Mouse (Mus musculus) kidney, adult 8-10 months (tissue): ENCODE results near the gene Hdgfl3.

Experiments used
- DNase-seq, 2 experiments: peaks; one replicate each; pipeline ENCODE4 v3.0.0; 2022

Gene Hdgfl3

DNA sequence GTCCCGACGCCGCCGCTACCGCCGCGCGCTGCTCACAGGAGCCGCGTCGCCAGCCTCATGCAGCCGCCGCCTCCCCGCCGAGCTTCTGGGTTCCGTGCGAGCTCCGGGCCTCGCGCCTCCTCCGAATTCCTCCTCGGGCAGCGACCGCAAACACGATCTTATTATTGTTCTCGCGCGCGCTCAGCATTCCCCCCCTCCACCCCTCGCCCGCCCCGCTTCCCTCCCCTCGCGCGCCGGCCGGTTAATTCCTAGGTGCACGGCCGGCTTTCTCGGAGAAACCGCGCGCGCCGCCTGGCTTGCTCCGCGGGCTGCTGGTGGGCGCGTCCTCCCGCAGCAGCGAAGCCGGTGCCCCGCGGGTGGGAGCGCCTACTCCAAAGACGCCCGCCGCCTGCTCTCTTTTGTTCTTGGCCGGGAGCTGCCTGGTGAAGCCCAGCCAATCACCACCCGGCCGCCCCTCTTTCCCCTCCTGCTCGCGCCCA, at the start of gene Hdgfl3:
Hdgfl3 (minus strand) TSS at position 207 of the 479 bp plus-strand sequence.
- DNase-seq = peak; percentile 69 to 70

DNA sequence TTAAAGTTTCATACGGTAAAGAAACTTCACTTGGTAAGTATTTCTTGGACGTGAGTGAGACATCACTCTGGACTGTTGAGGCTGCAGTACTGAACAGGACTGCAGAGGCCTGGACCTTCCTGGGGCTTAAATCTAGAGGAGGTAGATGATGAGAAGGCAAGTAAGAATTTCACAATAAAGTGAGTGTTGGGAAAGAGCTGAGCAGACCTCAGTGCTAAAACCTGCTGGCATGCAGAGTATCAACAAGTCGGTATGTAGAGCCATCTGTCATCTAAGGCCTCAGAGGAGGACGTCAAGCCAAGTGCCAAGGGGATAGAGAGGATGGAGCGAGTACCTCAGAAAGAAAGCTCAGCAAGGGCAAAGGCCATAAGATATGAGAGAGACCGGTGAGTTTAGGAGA, 49.4 kb upstream of the Hdgfl3 start:
- DNase-seq = no peak

DNA sequence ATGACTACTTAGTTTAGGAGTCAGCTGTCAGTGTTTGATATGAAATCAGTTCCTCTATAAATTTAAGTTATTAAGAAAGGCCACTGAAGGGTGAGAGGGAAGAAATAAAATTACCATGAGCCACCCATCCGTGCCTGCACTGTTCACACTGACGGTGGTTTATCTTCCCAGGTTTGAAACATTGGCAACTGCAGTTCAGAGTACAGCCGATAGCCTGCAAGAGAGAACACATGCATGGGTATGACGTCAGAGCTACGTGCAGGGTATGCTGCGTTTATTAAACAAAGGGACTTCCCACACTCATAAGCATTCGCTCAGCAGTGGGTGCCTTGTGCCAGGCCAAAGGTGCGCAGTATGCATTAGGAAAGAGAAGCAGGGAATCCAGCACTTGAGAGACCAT, 44.0 kb upstream of the Hdgfl3 start:
- DNase-seq = no peak

DNA sequence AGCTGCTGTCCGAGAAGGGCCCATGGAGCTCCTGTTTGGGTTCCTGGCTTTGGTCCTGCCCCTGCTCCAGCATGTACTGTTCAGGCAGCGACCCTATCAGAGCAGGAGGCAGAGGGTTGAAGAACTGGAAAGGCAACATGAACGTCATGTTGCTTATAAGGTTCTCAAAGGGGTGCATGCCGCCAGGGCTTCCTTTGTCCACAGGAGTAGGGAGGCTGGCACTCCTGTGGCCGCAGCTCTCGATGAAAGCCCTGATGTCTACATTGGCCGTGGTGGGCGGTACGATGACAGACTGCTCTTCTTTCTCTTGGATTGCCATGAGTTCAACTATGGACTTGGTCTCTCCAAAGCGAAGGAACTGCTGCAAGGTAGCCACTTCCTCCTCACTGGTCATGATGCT, 40.3 kb upstream of the Hdgfl3 start:
- DNase-seq = no peak

DNA sequence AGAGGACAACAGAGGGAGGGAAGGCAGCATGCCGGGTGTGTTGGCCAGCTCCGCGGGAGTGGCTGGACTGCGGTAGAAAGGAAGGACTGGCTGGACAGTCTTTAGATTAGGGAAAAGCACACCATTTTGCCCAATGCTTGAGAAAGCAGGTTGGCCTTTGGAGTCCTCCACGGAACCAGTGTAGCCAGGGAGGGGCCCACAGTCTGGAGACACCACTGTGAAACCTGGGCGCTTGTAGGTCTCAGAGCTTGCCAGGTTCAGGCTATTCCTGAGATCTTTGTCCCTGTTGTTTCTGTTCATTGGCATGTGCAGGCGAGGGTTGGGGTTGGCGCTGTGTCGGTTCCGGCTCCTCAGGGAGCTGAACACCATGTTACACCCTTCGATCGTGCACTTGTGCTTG, 39.7 kb upstream of the Hdgfl3 start:
- no peak for DNase-seq

DNA sequence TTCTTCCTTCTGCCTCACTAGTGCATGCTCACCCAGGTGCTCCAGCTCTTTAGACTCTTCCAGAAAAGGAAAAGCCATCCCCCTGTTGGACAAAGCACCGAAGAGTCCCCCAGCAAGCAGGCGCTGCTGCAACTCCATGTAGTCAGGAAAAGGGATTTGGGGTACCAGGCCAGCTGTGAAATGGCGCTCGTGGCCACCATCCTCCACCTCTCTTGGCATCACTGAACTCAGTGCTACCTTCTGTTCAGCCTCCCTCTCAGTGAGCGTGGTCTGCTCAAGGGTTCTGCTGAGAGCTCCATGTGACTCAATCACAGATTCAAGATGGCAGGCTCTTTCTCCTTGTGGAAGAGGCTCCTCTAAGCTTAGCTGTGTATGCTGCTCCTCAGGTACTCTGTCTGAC, 39.1 kb upstream of the Hdgfl3 start:
- DNase-seq = no peak

DNA sequence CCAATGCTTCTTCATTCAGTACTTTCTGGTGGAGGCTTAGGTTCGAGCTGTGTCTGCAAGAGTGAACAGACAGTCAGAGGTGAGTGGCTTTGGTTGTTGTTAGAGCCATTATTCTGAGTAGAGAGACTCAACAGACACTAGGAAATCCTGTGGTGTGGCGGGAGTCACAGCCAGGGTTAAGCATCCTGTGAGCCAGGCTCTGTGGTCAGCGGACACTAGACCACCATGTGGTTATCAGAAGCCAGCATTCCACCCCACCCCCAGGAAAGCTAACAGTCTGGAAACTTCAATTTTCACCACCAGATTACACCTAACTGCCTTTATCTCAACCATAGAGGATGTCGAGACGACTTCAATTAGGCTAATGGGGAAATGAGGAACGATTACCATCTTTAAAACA, 34.7 kb upstream of the Hdgfl3 start:
- no peak for DNase-seq

DNA sequence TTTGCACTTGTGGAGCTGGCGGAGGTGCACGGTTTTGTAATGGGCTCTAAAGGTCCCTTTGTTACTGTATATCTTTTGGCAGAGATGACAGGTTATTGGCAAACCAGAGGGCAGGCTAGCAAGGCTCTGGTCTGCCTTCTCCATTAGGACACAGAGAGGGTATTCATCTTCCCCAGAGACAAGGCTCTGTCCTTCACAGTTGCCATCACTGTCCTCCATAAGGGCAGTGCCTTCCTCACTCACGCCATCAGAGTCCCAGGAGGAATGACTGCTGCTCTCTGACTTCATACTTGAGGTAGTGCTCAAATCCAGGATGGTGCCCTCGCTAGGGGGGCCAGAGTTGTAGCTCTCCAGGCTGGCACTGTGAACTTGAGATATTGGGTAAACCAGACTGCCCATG, 34.2 kb upstream of the Hdgfl3 start:
- no peak for DNase-seq

DNA sequence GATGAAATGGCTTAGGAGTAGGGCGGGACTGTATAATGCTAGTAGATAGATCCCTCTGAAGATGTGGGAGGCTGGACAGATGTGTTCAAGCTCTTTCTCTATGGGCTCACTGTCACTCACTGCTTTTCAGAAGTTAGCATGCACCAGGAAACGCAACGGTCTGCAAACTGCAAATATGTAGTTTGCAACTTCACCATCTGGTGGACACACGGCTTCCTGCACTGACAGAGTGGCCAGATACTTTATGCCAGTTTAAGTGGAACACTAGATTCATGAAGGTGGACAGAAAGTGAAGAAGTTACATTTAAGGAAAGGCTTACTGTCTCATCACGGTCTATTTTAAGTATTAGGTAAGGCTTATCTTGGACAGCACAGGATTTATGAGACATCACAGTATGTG, 31.9 kb upstream of the Hdgfl3 start:
- no peak for DNase-seq

DNA sequence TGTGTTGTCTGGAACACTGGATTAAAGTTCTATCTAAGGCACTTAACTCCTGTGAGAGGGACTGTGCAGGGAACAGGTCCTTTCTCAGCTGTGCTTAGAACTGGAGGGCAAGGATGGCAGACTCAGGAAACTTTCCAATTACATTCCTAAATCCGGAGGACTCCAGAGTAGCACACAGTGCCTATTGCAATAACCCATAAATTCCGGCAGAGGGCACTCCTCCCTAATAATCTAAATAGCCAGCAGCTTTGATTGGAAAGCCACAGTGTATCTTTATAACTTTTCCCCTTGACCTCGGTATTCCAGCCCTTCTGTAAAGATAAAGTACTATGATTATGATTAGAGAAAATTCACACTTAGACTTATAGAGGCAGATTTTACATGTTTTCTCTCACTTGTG, 25.4 kb upstream of the Hdgfl3 start:
- peak; percentile 8 to 12 for DNase-seq

DNA sequence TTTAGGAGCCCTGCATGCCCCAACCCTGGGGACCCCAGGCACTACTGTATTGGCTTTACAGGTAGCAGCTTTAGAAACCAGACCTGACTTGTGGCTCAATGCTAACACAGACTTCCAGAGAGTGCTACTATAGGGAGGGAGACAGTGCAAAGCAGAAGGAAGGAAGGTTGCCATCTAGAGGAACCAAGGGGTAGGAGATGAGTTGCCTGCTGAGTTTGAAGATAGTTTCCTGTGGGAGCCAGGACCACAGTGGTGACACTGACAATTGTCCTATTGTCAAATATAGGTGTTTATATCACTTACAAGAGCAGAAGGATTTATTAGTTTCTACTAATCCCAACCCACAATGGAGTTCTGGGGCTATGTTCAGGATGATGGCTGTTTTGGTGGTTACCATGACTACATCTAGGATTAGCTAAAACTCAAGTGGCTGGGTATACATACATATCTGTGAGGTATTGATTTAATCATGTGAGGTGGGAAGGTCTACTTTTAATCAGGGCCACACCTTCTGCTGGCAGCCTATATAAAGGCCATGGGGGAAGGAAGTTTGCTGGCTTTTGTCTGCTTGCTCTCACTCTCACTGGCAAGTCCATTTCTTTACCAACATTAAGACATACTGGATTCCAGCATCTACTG, 20.1 kb upstream of the Hdgfl3 start:
- DNase-seq = peak; percentile 20 to 24

DNA sequence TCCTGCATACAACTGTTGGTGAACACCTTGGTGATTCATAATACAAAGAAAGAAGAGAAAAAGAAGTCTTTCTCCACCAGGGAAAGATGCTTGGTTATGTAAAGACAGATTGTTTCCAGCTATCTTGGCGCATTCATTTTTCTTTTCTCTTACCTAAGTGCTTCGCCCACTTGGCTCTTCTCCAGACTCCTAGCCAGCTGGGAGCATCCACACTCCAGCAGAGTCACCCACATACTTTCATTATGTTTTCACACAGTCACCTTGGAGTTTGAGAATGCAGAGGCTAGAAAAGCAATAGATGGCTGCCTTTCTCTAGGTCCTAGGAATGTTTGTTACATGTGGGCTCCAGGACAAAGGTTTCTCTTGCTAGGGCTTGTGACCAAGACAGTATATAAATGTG, 16.2 kb upstream of the Hdgfl3 start:
- no peak for DNase-seq

DNA sequence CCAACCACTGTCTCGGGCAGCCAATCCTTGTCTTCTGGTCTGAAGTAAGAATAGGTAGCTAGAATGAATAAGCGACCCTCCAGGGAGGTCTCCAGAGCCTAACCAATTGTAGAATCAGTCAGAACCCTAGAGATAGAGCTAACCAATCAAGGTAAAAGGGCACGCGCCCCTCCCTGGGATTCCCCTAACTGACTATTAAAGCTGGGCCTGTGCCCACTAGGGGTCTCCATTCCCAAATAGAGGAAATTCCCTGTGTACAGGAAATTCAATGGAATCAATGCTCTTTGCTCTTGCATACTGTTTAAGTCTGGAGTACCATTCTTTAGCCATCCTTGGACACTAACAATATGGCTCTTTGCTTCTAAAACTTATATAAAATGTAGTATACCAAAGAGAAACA, 11.1 kb upstream of the Hdgfl3 start:
- no peak for DNase-seq

DNA sequence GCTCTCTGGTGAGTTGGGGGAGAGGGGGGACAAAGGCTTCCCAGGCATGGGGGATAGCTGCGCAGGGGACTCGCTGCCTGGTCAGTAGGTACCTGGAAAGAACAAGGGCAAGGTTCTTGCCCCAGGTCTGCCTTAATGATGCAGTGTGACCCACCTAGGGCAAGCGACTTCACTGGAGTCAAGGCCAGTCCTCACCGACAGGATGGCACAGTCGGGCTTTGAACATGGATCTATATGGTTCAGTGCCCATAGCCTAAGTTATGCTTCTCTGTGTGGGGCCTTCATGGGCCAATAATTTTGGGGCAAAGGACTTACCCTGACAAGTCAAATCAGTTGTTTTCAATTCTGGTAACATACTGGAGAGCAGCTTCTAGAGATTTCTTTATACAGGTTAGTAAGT, 533 bp upstream of the Hdgfl3 start:
- DNase-seq = peak in 1 of 2 experiments; percentile 2

DNA sequence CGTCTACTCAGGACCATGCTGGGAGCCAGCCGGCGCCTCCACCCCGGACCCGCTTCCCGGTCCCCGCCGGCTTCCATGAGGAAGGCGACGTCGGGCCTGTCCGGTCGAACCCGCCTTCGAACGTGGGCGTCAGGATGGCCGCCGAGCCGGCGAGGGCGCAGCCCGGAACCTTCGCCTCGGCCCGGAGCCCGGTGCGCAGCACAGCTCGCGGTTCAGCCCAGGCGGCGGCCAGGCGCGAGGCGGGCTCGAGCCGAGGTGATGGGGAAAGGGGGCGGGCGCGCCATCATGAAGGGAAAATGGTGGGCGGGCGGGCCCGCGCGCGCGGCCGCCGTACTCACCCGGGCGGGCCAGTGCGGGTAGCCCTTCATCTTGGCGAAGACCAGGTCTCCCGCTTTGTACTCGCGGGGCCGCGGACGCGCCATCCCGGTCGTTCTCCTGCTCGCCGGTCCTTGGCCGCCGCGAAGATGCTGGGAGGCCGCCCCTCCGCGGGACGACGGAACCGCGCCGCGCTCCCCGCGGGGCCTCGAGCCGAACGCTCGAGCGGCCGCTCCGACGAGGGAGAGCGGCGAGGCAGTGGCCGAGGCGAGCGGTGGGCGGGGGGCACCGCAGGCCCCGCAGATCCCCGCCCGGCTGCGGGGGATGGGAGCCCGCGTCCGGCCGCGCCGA, 539 bp downstream of the Hdgfl3 start:
- DNase-seq = peak; percentile 18 to 21

DNA sequence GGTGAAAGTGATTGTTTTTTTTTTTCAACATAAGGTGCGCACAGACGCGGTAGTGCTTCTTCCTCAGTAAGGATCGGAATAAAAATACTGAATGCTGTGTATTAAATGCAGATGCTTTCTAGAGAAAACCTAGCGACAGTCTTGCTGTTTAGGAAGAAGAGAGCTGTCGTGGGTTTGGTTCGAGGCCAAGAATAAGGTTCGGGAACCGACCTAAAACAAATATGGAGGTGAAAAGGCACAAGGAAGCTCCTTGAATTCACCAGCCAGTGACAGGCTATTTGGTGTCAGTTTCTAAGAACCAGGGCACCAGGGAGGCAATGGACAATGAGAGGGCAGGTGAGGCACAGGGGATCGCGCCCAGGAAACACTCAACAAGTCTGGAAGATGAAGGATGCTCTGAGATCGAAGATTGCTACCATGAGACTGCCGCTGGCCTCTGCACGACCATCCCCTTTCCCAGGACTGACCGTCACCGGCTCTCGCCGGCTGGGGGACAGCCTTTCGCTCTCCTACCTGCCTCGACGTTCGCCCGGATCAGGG, 1.1 kb downstream of the Hdgfl3 start:
- peak; percentile 0 to 5 for DNase-seq

DNA sequence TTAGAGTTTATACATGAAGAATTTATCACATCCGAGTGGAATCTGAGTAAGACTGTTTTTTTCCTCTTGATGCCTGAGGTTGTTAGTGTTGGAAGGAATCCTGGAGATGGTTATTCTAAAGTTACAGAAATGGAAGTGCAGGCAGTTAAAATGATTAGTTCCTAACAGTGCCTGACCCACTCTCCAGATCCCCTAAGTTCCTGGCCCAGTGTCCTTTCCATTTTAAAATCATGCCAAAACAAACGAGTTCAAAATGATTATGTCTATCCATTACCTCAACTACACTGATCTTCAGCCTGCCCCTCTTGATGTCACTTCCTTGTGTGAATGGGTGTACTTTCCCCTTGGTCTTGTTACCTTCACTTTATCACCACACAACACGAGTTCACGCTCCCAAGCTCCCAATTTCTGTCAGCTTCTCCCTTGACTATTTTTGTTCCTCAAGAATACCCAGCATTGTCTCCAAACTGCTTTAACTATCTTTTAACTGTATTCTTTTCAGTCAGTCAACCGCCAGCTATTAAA, 1.7 kb downstream of the Hdgfl3 start:
- DNase-seq = peak in 1 of 2 experiments; percentile 1

DNA sequence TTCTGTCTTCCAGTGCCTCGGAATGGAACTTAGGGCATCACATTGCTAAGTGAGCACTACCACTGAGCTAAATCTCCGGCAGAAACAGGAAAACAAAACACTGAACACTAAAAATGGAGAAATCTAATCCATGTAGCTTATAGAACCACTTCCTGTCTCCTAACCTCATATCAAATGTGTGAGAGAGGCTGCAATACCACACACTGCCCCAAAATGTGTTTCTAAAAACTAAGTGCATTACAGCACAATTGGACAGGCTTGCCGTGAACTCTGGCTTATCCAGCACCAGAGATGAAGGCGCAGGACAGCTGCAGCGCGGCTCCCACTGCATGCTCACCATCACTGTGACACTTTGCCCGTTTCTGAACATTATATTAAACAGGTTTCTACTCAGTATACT, 5.3 kb downstream of the Hdgfl3 start:
- no peak for DNase-seq

DNA sequence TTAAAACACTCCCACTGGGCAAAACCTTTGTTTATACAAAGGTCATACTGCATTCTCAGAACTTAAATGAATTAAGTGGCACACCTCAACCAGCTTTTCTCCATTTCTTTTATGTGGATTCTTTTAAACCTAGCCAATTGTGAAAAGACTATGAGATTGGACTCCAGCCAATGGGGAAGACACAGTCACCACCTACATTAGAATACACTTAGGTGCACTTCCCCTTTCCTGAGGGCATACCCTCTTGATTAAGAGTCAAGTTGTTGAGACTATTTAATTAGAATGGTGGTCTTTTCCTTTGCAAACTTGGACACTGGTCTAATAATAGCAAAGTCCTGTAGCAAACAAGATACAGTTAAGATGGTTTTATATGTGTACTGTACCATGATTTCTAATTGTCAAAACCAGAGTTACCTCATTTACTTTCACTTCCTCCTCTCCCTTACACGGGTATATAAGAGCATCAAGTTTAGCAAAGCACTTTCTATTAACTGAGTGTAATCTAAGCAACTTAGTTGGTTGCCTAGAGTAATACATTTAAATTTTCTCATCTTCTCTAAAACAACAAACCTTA, 12.8 kb downstream of the Hdgfl3 start:
- DNase-seq = no peak

DNA sequence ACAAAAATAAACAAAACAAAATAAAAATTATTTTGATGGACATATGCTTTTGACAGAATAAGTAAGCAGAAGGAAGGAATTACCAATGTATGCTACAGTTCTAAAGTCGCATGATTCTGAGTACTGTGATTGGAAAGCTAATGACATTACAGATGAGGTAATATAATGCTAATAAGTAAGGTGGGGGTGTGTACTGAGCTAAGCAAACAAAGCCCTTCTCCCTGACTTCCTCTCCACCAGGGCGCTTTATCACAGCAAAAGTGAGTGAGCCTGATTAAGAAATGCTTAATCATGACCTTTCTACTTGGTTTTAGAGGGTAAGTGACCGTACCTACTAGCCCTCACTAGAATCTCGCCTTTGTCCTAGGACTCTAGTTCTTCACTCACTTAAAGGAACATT, 14.0 kb downstream of the Hdgfl3 start:
- no peak for DNase-seq

DNA sequence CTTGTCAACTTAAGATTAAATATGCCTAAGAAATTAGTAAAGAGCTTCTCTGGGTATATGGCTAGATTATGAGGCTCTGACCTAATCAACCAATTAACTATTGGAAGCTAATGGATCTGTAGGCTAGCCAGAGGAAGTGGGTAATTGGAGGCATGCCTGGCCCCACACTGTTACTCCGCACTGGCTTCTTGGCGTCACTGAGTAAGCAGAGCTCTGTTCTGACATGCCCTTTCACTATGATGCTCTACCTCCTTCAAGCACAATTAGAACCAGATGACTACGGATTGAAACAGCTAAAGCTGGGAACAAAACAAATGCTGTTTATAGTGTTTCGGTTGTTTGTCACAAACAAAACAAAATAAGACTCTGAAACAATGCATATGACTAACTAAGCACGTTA, 16.0 kb downstream of the Hdgfl3 start:
- DNase-seq = no peak

DNA sequence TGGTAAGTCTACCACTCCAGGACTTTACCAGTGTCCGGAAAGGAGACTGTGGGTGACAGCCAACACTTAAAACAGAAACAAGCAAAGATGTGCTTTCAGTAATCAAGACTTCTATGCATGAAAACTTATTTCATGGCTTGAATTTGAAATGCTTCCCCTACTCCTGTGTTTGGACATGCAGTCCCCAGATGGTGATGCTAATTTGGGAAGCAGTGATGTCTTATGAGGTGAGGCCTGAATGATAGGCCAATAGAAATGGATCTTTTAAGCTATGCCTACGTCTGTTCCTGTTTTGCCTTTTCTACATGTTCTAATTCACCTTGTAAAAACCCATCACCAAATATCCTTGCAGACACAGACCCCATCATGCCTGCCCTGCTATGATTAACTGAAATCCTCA, 29.3 kb downstream of the Hdgfl3 start:
- no peak for DNase-seq

DNA sequence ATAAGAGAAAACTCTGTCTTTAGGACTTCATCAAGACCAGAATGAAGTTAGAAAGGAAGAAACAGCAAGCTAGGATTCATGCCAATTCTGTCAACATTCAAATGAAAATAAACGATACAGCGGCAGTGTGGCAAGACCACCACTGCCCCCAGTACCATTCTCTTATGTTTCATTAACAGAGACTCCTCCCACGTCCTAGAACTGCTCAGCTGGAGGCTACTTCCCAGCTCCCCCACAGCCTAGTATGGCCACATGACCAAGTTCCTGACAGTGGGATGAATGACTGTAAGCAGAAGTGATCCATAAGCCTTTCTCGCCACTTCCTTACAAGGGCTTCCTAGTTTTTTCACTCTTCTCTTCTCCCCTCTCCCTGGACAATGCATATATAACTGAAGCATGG, 30.2 kb downstream of the Hdgfl3 start:
- DNase-seq = no peak

DNA sequence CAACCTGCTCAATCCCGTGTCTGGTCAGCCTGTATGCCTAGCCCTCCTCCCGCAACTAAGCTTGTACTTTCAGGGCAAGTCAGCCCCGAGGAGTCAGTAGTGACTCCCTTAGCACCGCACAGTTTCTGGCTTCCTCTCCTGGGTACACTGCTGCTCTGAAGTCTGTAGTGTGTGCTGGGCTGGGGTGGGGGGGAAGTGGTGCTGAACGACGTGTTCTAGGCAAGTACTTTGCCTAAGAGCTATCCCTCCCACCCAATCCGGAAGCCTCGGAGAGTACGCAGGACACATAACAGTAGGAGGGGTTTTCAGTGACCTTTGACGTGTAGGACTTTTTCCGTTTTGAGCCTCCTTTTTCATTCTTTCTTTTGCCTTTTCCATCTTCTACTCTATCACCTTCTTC, 34.9 kb downstream of the Hdgfl3 start:
- DNase-seq = no peak
